Mouse (Mus musculus): ENCODE results near the gene Zfp644.
"Not testable (repeated sequence)": the region's sequence is repeated elsewhere in the genome, so short reads cannot be mapped to it uniquely, and the experiment has no call there.

The Zfp644 gene

GRCm38 (mm10) chr5:106696396-106697337, at the start of gene Zfp644:
TSS of gene Zfp644 (minus strand) at chr5:106697287.
- peak; percentile 93 for DNase-seq

GRCm38 (mm10) chr5:106739716-106740115, 42.6 kb upstream of the Zfp644 start:
- DNase-seq = no peak

GRCm38 (mm10) chr5:106723487-106723886, 26.4 kb upstream of the Zfp644 start:
- DNase-seq = no peak

GRCm38 (mm10) chr5:106722771-106723170, 25.7 kb upstream of the Zfp644 start:
- DNase-seq = no peak

- peak; percentile 25 for DNase-seq
Observed at GRCm38 (mm10) chr5:106711870-106712277, 14.8 kb upstream of the Zfp644 start.

- DNase-seq = peak; percentile 15
Observed at GRCm38 (mm10) chr5:106711220-106711726, 14.2 kb upstream of the Zfp644 start.

GRCm38 (mm10) chr5:106710611-106711010, 13.5 kb upstream of the Zfp644 start:
- peak; percentile 11 for DNase-seq

- DNase-seq = no peak
Observed at GRCm38 (mm10) chr5:106710085-106710409, 13.0 kb upstream of the Zfp644 start.

GRCm38 (mm10) chr5:106709388-106710084, 12.4 kb upstream of the Zfp644 start:
- DNase-seq = no peak

GRCm38 (mm10) chr5:106706363-106706762, 9.3 kb upstream of the Zfp644 start:
- DNase-seq = no peak

GRCm38 (mm10) chr5:106705162-106705561, 8.1 kb upstream of the Zfp644 start:
- no peak for DNase-seq

- DNase-seq = peak; percentile 88
Observed at GRCm38 (mm10) chr5:106695681-106696395, 1.2 kb downstream of the Zfp644 start.

- DNase-seq = no peak
Observed at GRCm38 (mm10) chr5:106695141-106695540, 1.9 kb downstream of the Zfp644 start.

- DNase-seq = no peak
Observed at GRCm38 (mm10) chr5:106694683-106695082, 2.4 kb downstream of the Zfp644 start.

GRCm38 (mm10) chr5:106693034-106693433, 4.1 kb downstream of the Zfp644 start:
- DNase-seq = no peak

- no peak for DNase-seq
Observed at GRCm38 (mm10) chr5:106680636-106681458, 16.2 kb downstream of the Zfp644 start.

GRCm38 (mm10) chr5:106679659-106680058, 17.4 kb downstream of the Zfp644 start:
- no peak for DNase-seq

GRCm38 (mm10) chr5:106678823-106679222, 18.3 kb downstream of the Zfp644 start:
- not testable (repeated sequence) for DNase-seq

- no peak for DNase-seq
Observed at GRCm38 (mm10) chr5:106676784-106677183, 20.3 kb downstream of the Zfp644 start.

GRCm38 (mm10) chr5:106672597-106672996, 24.5 kb downstream of the Zfp644 start:
- no peak for DNase-seq

- DNase-seq = no peak
Observed at GRCm38 (mm10) chr5:106671893-106672292, 25.2 kb downstream of the Zfp644 start.

GRCm38 (mm10) chr5:106664910-106665309, 32.2 kb downstream of the Zfp644 start:
- no peak for DNase-seq
